Mouse (Mus musculus) limb, embryonic 11.5 days (tissue): ENCODE measurements around the gene 1700020D05Rik. TPM values are rescaled to one million over a fixed set of nuclear protein-coding genes. Genes with fewer than 3 reads are reported as not detected.
"Not testable (repeated sequence)": the region's sequence is repeated elsewhere in the genome, so short reads cannot be mapped to it uniquely, and the experiment has no call there.

Experiments
- ATAC-seq: fragments of 200-750 bp; cut with Nextera tagmentation; 2 replicates; pipeline ENCODE4 v1.8.0; 2017; ENCODE audit warnings: low read depth; ENCODE audit not compliant: insufficient number of reproducible peaks, low FRiP score, low TSS enrichment
- DNase-seq: peaks from one replicate; pipeline ENCODE4 v3.0.0-alpha.2; 2015; ENCODE audit warnings: low spot score
- H3K27ac ChIP-seq: fragments of 300-500 bp; sonication (generic); replicated peaks from 2 replicates; pipeline ENCODE4 v1.5.1; 2014; ENCODE audit warnings: low read depth, mild to moderate bottlenecking, low read length
- H3K27me3 ChIP-seq: fragments of 300-500 bp; sonication (generic); 2 replicates; pipeline ENCODE4 v1.6.1; 2014; ENCODE audit warnings: mild to moderate bottlenecking, low read length, mixed read lengths; ENCODE audit not compliant: control insufficient read depth, insufficient read depth
- H3K36me3 ChIP-seq: fragments of 300-500 bp; sonication (generic); 2 replicates; pipeline ENCODE4 v1.6.1; 2014; ENCODE audit warnings: mild to moderate bottlenecking, low read length, moderate library complexity, mixed read lengths; ENCODE audit not compliant: control insufficient read depth, insufficient read depth
- H3K4me1 ChIP-seq: fragments of 300-500 bp; sonication (generic); 2 replicates; pipeline ENCODE4 v1.6.1; 2014; ENCODE audit warnings: low read length, mixed read lengths; ENCODE audit not compliant: control insufficient read depth, insufficient read depth
- H3K4me2 ChIP-seq: fragments of 300-500 bp; sonication (generic); 2 replicates; pipeline ENCODE4 v1.6.1; 2014; ENCODE audit warnings: low read depth, mild to moderate bottlenecking, moderate library complexity; ENCODE audit not compliant: severe bottlenecking
- H3K4me3 ChIP-seq: fragments of 300-500 bp; sonication (generic); 2 replicates; pipeline ENCODE4 v1.5.1; 2014; ENCODE audit warnings: low read depth, low read length
- H3K9ac ChIP-seq: fragments of 300-500 bp; sonication (generic); 2 replicates; pipeline ENCODE4 v1.6.1; 2014; ENCODE audit warnings: mild to moderate bottlenecking, low read length
- H3K9me3 ChIP-seq: fragments of 300-500 bp; sonication (generic); 2 replicates; pipeline ENCODE4 v1.6.1; 2016; ENCODE audit warnings: low read length; ENCODE audit not compliant: control insufficient read depth
- WGBS: fragments of 180-500 bp; shearing (Covaris S2); extraction: QIAGEN DNeasy Blood & Tissue Kit; methylation state at CpG from one replicate; pipeline ENCODE4 v1.1.7; 2014; 5-methylcytosine and 5-hydroxymethylcytosine counted together
- polyA plus RNA-seq: library from polyadenylated mRNA; unstranded; fragments of >200 nt; fragmentation: Nextera tagmentation; extraction: Ambion mirVana; gene quantifications from 2 replicates; pipeline ENCODE4 v1.2.1, GENCODE M21; 2014

The 1700020D05Rik gene
- polyA plus RNA-seq, 1 experiment from 2014 or later: 0.35 TPM

DNA sequence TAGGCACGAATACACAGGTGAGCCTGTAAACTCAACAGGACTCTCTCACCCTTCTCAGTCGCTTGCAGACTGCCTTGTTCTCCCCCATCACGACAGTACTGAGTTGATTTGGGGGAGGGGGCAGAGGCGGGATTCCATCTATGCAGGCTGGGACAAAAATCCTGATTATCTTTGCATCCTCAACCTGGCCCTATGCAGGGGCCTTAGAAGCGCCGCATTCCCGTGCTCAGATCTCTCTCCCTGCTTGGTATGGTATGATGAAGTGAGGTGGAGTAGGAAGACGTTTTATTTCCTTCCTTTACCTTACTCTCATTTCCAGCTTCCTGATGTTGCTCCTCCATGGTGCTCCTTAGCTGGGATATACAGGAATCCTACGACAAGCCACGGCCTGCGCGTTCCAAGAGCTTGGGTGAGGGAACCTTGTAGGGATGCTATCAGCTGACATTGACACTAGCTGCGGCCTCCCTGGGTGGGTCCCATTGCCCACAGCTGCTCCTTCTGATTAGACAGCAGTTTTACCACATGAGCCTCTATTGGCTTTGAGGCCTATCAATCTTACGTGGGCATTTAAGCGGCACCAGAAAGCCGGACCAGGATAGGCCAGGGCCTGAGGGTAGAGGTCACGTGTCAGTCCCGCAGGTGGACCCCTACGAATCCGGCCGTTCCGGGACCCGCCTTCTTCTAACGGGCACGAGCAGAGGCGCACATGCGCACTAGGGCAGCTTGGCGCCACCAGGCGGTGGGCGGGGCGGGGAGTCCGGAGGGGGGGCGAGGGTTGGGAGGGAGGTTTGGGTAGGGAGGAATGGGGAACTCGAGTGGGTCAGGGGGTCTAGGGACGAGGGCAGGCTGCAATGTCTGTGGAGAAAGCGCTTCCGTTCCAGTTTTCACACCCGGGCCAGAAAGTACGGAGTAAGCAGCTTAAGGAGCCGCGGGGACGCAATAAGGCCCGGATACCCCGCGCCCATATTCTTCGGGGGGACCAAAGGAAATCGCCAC, 6.7 kb upstream of the 1700020D05Rik start, which contains the start of gene Snx32:
Snx32 (minus strand) TSS at position 508 of the 996 bp plus-strand sequence.
- DNase-seq (peak; percentile 93), ATAC-seq (peak; percentile 98)
- H3K9me3 ChIP-seq: no peaks in the 10 kb centered on the region
- 3% methylated on average over 47 of the region's 47 CpGs for WGBS
- no peaks in the 10 kb centered on the region for H3K36me3 ChIP-seq
- no peaks in the 10 kb centered on the region for H3K27me3 ChIP-seq
- H3K9ac ChIP-seq: peak within 1 kb of the TSS; percentile 62
- H3K4me3 ChIP-seq: peak within 1 kb of the TSS; percentile 37
- peaks cover 10% of the 10 kb centered on the region; the same call in 1 of the 2 replicates for H3K4me1 ChIP-seq
- no peak within 1 kb of the TSS for H3K27ac ChIP-seq
- H3K4me2 ChIP-seq: peak within 1 kb of the TSS; percentile 65

DNA sequence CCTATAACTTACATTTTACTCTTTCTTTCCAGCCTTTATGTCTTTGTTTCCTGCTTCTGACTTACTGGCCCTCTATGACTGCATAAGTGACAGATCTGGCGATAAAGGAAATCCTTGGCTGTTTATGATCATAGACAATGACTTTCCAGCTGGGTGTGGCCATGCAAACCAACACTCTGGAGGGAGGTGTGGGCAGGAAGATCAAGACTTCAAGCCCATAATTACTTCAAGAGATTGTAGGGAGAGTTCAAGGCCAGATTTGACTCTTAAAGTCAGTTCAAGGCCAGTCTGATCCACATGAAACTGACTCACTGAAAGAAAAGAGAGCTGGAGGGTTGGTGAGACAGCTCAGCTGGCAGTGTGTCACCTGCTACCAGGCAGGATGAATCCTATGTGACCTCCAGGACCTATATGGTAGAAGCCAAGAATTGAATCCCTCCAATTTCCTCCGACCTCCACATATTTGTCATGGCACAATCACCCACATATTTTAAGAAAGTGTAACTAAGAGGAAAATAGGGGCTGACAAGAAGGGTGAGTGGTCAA, 3.2 kb downstream of the 1700020D05Rik start:
- no peak overlapping the region for H3K9ac ChIP-seq
- H3K27me3 ChIP-seq: no peaks in the 10 kb centered on the region
- ATAC-seq (no peak), DNase-seq (no peak)
- no peak overlapping the region for H3K4me2 ChIP-seq
- H3K9me3 ChIP-seq: no peaks in the 10 kb centered on the region
- H3K4me3 ChIP-seq: no peak overlapping the region
- H3K4me1 ChIP-seq: no peaks in the 10 kb centered on the region
- peaks cover 9% of the 10 kb centered on the region for H3K36me3 ChIP-seq
- H3K27ac ChIP-seq: no peak overlapping the region
- WGBS: 92% methylated on average over 2 of the region's 2 CpGs

GRCm38 (mm10) chr19:5496052-5496370, 7.6 kb downstream of the 1700020D05Rik start:
- Histone ChIP-seq H3K9me3 (no peaks in the 10 kb centered on the region), H3K27me3 (no peaks in the 10 kb centered on the region), H3K27ac (no peak overlapping the region), H3K4me3 (no peak overlapping the region), H3K36me3 (peaks cover 27% of the 10 kb centered on the region), H3K4me2 (no peak overlapping the region), H3K9ac (no peak overlapping the region), H3K4me1 (0 out of 2 replicates have a peak, but pooled peaks cover 5% of the 10 kb centered on the region)
- WGBS: 86% methylated on average over 16 of the region's 16 CpGs
- ATAC-seq (no peak), DNase-seq (no peak)

DNA sequence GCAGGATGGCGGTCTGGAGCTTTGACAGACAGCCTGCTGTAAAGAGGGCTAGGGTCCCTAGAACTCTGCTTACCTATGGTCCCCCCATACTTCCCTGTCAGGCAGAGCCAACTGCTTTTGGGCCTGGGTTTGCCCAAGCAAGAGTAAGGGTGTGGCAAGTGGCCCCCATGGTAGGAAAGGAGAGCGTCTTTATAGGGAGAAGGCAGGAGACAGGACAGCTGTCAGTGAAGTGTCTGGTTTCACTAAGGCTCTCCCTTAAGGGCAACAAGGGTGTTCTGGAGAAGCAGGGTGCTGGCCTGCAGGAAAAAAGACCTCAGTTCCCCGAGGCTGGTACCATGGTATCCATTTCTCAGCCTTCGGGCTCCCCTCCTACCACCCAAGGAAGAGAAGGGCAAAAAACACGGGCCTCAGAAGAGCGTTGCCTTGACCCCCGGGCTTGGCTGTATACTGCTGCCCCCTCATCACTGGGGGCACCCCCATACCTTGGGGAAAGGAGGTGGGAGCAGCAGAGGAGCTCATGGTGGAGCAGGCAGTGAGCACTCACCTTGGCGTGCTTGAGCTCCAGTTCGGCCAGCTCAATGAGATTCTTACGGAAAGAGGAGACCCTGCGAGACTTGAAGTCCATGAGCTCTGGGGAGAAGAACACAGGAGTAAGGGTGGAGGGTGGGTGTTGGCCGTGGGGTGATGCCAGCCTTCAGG, 8.1 kb downstream of the 1700020D05Rik start:
- Histone ChIP-seq H3K4me2 (no peak overlapping the region), H3K9me3 (no peaks in the 10 kb centered on the region), H3K27ac (no peak overlapping the region), H3K4me1 (0 out of 2 replicates have a peak, but pooled peaks cover 5% of the 10 kb centered on the region), H3K27me3 (no peaks in the 10 kb centered on the region), H3K4me3 (no peak overlapping the region), H3K36me3 (peaks cover 27% of the 10 kb centered on the region), H3K9ac (no peak overlapping the region)
- ATAC-seq (no peak), DNase-seq (no peak)
- WGBS: 81% methylated on average over 12 of the region's 12 CpGs

- Histone ChIP-seq H3K9ac (no peak overlapping the region), H3K27me3 (no peaks in the 10 kb centered on the region), H3K27ac (no peak overlapping the region), H3K4me1 (0 out of 2 replicates have a peak, but pooled peaks cover 5% of the 10 kb centered on the region), H3K36me3 (peaks cover 27% of the 10 kb centered on the region), H3K4me3 (no peak overlapping the region), H3K9me3 (no peaks in the 10 kb centered on the region), H3K4me2 (no peak overlapping the region)
- ATAC-seq (no peak), DNase-seq (no peak)
- 92% methylated on average over 3 of the region's 3 CpGs for WGBS
Measured at GRCm38 (mm10) chr19:5494314-5494713, 9.3 kb downstream of the 1700020D05Rik start.

GRCm38 (mm10) chr19:5493301-5493721, 10.3 kb downstream of the 1700020D05Rik start:
- not testable (repeated sequence) for H3K9me3 ChIP-seq, H3K4me1 ChIP-seq, ATAC-seq, H3K4me3 ChIP-seq, H3K27me3 ChIP-seq, H3K27ac ChIP-seq, H3K4me2 ChIP-seq, DNase-seq, H3K9ac ChIP-seq
- 72% methylated on average over 9 of the region's 9 CpGs for WGBS
- H3K36me3 ChIP-seq: peaks cover 27% of the 10 kb centered on the region

DNA sequence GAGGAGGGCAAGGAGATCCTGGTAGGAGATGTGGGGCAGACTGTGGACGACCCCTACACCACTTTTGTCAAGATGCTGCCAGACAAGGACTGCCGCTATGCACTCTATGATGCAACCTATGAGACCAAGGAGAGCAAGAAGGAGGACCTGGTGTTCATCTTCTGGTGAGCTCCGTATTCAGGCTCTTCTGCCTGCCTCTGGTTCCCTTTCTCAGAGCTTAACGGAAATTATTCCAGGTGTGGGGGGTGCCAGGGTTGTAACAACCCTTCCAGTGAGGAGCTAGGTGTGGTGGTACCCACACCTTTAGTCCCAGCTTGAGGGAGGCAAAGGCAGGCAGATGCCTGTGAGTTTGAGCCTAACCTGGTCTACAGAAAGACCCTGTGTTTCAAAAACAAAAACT, 10.9 kb downstream of the 1700020D05Rik start:
- Histone ChIP-seq H3K27ac (no peak overlapping the region), H3K27me3 (no peaks in the 10 kb centered on the region), H3K4me1 (0 out of 2 replicates have a peak, but pooled peaks cover 5% of the 10 kb centered on the region), H3K9ac (no peak overlapping the region), H3K4me3 (no peak overlapping the region), H3K4me2 (no peak overlapping the region), H3K9me3 (no peaks in the 10 kb centered on the region), H3K36me3 (peaks cover 27% of the 10 kb centered on the region)
- no peak for DNase-seq
- no peak for ATAC-seq
- 88% methylated on average over 4 of the region's 4 CpGs for WGBS
